Mouse (Mus musculus) activated CD4-positive, CD25-positive, alpha-beta regulatory T cell, adult 4 months (primary cell): ENCODE data around the gene Hist1h2af. TPM values are rescaled to one million over a fixed set of nuclear protein-coding genes. Genes with fewer than 3 reads are reported as not detected.
"Not testable (repeated sequence)": the region's sequence is repeated elsewhere in the genome, so short reads cannot be mapped to it uniquely, and the experiment has no call there.

ENCODE experiments used
- ATAC-seq: one replicate; pipeline ENCODE4 v1.8.0; 2017
- polyA plus RNA-seq, 2 experiments: library from polyadenylated mRNA; unstranded; fragments of 100-300 nt; shearing (Covaris generic); gene quantifications; one replicate each; pipeline ENCODE4 v1.2.1; 2017

The Hist1h2af gene
- polyA plus RNA-seq, 2 experiments from 2014 or later = not detected

DNA sequence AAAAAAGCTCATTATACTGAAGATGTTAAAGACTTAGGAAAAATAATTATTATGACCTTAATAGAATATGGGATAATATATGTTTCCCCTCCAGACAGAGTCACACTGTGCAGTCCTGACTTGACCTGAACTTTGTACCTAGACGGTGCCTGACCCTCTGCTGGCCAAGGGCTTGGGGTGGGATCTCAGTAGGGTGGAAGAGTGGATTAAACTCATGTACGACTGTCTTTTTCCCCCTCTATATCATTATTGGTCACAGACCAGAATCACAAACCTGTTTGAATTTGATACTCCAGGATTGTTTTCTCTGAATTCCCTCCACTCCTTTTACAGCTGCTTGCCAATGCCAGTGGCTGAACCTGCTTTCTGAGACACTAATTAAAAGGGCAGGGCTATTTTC lies 27.0 kb downstream of the Hist1h2af start:
- ATAC-seq = not testable (repeated sequence)

DNA sequence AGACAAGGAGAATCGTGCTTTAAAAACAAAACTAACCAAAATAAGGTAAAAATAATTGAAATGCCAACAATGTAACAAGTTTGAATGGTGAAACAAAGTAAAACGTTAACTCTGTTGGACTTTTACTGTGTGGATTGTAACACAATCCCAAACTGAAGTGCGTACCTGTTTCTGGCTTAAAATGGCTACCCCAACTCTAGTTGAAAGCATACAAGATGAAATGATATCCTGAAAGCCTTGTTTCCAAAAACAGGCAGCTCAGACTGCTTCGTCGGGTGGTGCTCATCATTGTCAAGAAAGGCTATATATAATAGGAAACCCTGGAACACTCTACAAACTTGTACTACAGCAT lies 27.8 kb downstream of the Hist1h2af start:
- ATAC-seq = not testable (repeated sequence)

DNA sequence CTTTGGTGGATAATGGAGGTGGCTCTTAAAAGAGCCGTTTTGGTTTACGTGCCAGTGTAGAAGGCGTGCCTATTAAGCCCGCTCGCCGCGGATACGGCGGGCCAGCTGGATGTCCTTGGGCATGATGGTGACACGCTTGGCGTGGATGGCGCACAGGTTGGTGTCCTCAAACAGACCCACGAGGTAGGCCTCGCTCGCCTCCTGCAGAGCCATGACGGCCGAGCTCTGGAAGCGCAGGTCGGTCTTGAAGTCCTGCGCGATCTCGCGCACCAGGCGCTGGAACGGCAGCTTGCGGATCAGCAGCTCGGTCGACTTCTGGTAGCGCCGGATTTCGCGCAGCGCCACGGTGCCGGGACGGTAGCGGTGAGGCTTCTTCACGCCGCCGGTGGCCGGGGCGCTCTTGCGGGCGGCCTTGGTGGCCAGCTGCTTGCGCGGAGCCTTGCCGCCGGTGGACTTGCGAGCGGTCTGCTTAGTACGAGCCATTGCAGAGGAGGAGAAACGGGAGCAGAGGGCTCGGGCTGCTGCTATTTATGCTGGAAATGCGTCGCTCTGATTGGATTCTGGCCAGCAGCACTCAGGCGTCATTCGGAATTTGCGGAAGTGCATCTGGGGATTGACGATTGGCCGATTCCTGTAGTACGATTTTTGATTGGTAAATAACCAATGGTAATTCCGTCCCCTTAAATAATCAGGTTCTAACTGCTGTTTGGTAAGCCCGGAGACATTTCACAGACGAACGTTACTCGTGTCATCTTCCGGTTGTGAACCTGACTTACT lies 28.4 kb downstream of the Hist1h2af start, which contains the start of gene Hist1h3e:
Gene Hist1h3e, minus strand, starts transcription at position 487 of the 777 bp plus-strand sequence.
- ATAC-seq = peak; percentile 97

DNA sequence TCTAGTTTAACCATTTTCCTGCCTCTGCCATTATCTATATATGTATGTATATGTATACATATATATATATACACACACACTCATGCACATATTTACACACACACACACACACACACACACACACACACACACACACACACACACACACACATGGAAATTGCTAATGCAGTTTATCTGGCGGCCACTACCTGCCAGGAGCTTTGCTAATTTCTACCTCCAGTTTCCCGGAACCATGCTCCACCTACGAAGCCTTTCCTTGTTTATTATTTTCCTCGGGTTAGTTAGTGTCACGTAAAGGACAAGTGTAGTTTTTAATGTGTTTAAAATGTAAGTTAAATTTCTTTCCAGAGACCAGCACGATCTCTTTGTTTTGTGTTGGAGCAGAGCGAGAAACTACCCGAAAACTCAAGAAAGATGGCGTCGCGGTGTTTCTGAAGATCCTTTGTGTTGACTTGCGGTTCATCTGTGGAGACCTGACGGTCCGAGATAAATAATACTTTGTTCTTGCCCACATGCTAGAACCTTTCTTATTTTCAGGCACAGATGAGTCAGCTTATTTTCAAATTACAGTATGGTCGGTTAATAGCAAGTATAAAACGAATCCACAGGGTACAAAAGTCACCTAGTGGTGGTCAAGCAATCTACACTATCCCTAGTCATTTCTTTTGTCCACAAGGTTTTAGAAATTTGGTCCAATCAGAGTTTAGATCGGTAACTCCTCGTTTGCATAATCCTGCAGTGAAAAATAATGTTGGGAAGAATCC lies 29.2 kb downstream of the Hist1h2af start:
- ATAC-seq = no peak

DNA sequence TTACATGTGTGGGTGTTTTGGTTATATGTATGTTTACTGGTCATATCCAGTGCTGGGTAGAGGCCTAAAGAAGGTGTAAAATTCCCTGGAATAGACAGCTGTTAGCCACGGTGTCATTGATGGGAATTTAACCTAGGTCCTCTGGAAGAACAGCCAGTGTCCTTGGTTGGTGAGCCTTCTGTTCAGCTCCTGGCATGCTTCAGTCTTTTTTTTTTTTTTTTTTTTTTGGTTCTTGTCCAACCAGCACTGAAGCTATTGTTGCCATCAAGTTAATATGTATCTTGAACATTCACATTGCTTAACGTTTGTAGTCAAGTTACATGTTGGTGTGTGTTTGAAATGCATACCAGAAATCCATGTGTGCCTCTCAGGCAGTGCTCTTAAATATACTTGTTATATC lies 30.8 kb downstream of the Hist1h2af start:
- ATAC-seq = no peak

DNA sequence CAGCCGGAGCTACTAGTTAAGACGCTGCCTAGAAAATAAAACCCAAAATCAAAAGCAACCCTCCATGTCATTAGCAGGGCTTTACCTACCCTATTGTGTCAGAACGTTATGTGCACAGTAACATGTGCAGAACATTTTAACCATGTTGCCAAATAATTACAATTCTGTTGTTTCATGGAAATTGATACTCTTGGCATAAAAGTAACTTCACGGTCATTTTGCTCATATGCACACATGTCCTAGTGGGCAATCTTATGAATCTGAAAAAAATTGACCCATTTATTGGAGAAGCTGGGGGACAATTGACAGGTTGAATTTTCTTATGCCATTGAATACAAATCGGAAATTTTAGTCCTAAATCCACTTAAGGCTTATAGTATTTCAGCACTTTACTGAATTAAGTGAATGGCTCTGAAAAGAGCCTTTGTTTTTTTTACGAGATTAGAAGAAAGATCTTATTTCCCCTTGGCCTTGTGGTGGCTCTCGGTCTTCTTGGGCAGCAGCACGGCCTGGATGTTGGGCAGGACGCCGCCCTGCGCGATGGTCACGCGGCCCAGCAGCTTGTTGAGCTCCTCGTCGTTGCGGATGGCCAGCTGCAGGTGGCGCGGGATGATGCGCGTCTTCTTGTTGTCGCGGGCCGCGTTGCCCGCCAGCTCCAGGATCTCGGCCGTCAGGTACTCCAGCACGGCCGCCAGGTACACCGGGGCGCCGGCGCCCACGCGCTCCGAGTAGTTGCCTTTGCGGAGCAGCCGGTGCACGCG lies 36.7 kb downstream of the Hist1h2af start:
- peak; percentile 9 for ATAC-seq

DNA sequence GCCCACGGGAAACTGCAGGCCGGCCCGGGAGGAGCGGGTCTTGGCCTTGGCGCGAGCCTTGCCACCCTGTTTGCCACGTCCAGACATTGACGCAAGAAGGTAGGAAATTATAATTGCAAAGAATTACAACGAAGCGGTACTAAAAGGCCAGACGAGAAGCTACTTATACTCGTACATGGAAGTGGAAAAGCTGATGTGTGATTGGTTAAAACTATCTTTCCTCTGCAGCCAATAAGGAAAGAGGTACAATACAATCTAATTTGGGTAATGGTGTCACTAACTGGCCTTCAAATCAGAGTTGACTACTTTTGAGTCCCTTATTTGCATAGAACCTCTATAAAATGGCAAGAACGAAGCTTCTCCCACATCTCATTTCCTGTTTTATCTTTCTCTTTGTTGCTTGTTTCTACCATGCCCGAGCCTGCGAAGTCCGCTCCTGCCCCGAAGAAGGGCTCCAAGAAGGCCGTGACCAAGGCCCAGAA lies 37.4 kb downstream of the Hist1h2af start, which contains the start of the genes Hist1h2ae and Hist1h2bg:
Gene Hist1h2ae, minus strand, starts transcription at position 199 of the 482 bp plus-strand sequence.
Gene Hist1h2bg, plus strand, starts transcription at position 375 of the 482 bp plus-strand sequence.
- peak; percentile 83 for ATAC-seq

DNA sequence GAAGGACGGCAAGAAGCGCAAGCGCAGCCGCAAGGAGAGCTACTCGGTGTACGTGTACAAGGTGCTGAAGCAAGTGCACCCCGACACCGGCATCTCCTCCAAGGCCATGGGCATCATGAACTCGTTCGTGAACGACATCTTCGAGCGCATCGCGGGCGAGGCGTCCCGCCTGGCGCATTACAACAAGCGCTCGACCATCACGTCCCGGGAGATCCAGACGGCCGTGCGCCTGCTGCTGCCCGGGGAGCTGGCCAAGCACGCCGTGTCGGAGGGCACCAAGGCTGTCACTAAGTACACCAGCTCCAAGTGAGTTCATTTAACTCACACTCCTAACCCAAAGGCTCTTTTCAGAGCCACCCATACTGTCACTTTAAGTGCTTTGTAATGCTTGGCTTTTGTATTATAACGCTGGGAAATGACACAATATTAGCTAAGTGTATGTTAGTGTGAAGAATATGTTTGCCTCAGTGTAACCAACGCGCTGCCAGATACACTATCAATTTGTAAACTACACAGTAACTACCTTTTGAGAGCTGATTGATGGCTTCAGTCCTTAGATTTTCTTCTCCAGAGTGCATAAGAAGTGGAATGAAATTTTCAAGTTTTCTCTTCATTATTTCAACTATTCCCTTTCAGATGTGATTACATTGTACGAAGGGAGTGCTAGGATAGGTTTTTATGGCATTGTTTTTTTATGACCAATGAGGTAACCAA lies 38.0 kb downstream of the Hist1h2af start:
- not testable (repeated sequence) for ATAC-seq

DNA sequence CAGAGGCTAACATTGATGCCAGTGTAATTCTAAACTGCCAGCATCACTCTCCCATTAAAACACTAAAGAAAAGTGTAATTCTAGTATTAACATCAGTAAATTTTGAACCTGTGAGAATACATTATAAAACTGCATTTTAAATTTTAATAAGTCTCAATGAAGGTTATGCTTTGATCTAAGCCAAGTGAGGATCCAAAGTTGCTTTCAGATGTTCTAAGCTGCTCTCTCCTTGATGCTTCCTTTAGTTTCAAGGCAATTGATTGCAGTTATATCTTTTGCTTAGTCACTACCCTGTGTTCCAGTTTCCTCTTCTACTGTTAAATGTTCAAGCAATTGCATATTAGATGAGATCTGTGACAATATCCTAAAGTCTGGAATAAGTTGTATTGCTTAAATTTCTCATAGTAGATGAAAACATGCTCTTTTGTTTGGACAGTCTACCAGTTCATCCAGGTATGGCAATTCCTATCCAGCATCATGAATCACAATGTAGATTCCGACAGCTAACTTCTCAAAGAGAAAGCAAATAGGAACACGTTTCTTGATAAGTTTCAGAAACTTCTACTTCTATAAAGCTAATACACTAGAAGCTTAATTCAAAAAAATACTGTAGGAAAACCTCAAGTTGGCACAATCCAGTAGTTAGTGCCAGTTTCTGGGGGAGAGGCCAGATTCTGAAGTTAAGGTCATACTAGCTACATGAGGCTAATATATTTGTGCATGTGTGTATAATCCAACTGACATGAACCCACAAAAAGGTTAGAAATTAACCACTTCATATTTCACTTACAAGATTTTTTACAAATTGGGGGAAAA lies 38.7 kb downstream of the Hist1h2af start:
- ATAC-seq = no peak

DNA sequence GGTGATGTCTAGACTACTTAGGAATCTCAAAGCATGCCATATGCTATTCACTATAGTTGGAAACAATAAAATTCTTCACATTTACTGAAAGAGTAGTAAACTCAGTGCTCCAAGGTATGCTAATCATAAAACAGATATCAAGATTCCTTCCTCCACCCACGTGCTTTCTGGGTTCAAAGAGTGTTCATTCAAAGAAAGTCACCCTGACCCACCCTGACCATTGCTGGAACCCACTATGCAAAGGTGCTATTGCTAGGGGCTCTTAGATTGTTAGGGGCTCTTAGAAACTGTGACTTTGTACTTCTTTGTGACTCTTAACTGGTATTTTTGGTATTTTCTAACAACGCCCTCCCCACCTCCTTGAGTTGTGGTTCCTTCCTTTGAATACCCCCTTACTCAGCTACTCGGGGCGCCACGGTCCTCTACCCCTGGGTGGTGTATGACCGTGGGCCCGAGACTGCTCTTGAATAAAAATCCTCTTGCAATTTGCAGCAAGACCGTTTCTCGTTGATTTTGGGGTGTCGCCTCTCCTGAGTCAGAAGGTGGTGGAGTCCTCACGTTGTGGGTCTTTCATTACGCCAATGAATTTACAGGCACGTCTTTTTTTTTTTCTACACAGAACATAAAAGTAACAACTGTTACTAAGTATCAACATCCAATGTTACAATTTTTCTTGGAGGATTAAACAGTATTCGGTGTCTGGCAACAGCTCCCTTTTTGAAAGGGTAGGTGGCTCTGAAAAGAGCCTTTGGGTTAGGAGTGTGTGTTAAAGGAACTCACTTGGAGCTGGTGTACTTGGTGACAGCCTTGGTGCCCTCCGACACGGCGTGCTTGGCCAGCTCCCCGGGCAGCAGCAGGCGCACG lies 39.6 kb downstream of the Hist1h2af start:
- ATAC-seq = not testable (repeated sequence)

DNA sequence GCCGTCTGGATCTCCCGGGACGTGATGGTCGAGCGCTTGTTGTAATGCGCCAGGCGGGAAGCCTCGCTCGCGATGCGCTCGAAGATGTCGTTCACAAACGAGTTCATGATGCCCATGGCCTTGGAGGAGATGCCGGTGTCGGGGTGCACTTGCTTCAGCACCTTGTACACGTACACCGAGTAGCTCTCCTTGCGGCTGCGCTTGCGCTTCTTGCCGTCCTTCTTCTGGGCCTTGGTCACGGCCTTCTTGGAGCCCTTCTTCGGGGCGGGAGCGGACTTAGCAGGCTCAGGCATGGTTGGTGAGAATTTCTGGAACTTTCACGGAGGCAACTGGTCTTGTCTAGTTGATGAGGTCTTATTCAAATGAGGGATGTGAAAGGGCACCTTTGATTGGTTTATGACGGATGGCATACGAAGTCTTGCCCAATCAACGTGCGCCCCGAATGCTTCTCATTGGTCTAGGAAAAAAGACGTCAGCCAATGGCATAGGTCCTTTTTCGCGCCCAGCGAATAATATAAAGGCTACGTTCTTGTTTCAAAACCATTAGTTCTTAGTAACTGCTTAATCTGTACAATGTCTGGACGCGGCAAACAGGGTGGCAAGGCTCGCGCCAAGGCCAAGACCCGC lies 40.3 kb downstream of the Hist1h2af start, which contains the start of the genes Hist1h2bf and Hist1h2ad:
Gene Hist1h2bf, minus strand, starts transcription at position 299 of the 627 bp plus-strand sequence.
Gene Hist1h2ad, plus strand, starts transcription at position 484 of the 627 bp plus-strand sequence.
- ATAC-seq = peak; percentile 75

DNA sequence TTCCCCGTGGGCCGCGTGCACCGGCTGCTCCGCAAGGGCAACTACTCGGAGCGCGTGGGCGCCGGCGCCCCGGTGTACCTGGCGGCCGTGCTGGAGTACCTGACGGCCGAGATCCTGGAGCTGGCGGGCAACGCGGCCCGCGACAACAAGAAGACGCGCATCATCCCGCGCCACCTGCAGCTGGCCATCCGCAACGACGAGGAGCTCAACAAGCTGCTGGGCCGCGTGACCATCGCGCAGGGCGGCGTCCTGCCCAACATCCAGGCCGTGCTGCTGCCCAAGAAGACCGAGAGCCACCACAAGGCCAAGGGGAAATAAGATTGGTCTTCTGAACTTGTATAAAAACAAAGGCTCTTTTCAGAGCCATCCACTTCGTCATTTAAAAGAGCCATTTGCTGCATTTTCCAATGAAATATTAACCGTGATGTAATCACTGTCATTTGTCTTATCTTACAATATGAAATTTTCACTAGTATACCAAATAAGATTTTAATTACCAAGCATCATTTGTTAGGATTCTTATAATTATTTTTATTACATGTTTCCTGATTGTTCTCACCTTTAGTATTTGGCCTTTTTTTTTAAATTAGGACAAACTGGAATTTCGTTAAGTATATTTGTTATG lies 41.0 kb downstream of the Hist1h2af start:
- ATAC-seq = not testable (repeated sequence)

DNA sequence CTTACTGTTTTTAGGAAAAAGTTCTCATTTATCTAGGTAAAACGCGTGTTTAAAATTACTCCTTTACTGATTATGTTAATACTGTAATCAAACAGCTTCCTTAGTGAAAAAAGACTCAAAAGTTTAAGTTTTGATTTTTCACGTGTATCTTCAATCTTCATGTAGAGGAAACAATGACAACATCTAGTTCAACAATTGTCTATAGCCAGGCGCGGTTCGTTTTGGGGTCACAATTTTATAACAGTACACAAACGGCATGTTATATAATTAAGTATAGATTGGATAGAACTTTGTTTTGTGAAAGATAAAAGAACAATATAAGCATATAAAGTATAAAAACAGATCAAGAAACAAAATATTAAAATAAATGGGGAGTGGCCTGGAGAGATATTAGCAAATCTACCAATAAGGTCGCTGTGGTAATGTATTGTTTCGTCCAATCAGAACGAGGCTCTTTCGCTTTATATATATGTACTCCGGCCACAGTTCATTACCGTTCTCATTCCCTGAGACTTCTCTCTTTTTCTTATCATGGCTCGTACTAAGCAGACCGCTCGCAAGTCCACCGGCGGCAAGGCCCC lies 41.7 kb downstream of the Hist1h2af start, which contains the start of gene Hist1h3d:
Gene Hist1h3d, plus strand, starts transcription at position 493 of the 581 bp plus-strand sequence.
- peak; percentile 30 for ATAC-seq

DNA sequence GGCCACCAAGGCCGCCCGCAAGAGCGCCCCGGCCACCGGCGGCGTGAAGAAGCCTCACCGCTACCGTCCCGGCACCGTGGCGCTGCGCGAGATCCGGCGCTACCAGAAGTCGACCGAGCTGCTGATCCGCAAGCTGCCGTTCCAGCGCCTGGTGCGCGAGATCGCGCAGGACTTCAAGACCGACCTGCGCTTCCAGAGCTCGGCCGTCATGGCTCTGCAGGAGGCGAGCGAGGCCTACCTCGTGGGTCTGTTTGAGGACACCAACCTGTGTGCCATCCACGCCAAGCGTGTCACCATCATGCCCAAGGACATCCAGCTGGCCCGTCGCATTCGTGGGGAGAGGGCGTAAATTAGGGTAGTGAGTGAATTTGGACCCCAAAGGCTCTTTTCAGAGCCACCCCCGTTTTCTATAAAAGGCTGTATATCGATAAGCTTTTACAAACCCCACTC lies 42.2 kb downstream of the Hist1h2af start:
- ATAC-seq = not testable (repeated sequence)

DNA sequence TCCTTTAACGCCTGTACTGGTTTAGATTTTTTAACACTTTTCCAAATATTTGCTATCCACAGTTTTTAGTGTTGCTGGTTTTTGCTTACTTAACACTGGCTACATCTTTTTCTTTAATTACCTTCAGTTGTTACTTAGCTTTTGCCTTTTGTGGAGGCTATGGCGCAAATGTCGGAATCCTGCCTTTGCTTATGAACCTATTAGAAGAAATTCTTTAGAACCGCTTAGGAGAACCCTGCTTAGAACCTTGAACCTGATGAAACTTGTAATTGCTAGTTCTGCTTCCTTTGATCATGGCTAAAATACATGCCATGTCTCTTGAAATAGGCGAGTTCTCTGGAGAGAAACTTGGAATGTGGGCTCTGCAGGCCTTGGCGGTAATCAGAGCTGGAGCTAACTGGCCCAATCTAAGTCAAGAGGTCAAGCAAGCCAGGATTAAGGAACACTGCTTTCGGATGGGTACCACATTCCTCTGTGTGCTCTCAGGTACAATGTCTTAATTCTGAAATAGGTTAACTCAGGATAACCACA lies 42.7 kb downstream of the Hist1h2af start:
- no peak for ATAC-seq

DNA sequence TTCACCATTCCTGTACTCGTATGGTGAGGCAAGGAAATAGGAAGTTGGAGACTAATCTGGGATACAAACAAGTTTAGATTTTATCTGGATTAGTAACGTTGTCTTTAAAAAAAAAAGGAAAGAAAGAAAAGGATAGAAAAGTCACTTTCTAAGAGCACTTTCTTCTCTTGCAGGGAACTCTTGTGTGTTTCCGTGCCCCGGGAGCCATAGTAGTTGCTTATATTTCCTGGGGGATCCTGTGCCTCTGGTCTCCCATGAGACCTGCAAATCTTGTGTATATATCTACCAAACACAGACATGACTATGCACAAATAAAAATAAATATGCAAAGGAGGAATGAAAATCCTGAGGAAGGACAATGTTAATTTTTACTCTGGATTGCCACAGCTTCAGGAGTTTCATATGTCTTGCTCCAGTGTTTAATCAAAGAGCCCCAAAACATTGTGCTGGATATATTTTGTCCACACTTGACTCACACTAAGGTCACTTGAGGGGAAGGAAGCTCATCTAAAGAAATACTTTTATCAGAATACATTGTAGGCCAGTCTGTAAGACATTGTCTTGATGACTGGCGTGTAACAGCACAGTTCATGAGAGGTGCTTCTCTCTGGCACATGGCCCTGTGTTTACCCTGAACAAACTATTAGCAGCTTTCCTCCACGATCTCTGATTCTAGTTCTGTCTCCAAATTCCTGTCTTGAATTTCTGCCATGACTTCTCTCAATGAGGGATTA lies 43.4 kb downstream of the Hist1h2af start:
- no peak for ATAC-seq

DNA sequence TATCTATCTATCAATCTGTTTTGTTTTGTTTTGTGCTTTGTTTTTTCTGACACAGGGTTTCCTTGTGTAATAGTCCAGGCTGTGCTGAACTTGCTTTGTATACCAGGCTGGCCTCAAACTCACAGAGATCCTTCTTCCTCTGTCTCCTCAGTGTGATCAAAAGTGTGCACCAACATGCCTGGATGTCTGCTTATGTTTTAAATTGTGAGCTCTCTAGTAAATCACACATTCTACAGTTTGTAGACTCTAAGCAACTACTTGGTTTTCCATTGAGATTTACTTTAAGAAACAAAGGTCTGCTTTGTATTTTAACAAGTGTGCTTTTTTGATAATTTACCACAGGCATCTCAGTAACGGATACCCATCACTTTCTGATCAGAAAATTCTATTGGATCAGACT lies 44.1 kb downstream of the Hist1h2af start:
- ATAC-seq = no peak
